Mouse (Mus musculus) macrophage (primary cell): ENCODE data around the gene Ttll12. TPM values are rescaled to one million over a fixed set of nuclear protein-coding genes. Genes with fewer than 3 reads are reported as not detected.
A peak's percentile ranks its signal among the peaks of the same experiment; 100 is the strongest.

ENCODE experiments used
- H3K27ac ChIP-seq: fragments of 350-480 bp; formaldehyde crosslinking; 2 replicates; pipeline ENCODE4 v1.9.0; 2021
- H3K36me3 ChIP-seq: fragments of 350-480 bp; formaldehyde crosslinking; 2 replicates; pipeline ENCODE4 v1.9.0; 2021; ENCODE audit errors: inconsistent target
- H3K4me3 ChIP-seq: fragments of 350-480 bp; formaldehyde crosslinking; 2 replicates; pipeline ENCODE4 v1.9.0; 2021; ENCODE audit errors: inconsistent target
- H3K79me2 ChIP-seq: fragments of 350-480 bp; formaldehyde crosslinking; 2 replicates; pipeline ENCODE4 v1.9.0; 2021; ENCODE audit errors: inconsistent target
- WGBS: methylation state at CpG from one replicate; pipeline ENCODE4 v1.1.7; 2026; ENCODE audit warnings: inconsistent platforms; ENCODE audit not compliant: missing documents; 5-methylcytosine and 5-hydroxymethylcytosine counted together
- polyA plus RNA-seq: library from polyadenylated mRNA; stranded (reverse); fragments of 250-400 nt; gene quantifications from 3 replicates; pipeline ENCODE4 v1.2.4, GENCODE M21; 2018; ENCODE audit warnings: inconsistent platforms
- total RNA-seq, 78 experiments: library from RNA; depleted of rRNA; stranded (reverse); fragments of 250-400 nt; gene quantifications; 1 replicate in 9 of 78; 2 replicates in 24 of 78; 3 replicates in 43 of 78; 4 replicates in 2 of 78; pipeline ENCODE4 v1.2.4; 2018; ENCODE audit warnings: inconsistent platforms in 56 of 78

The Ttll12 gene
- total RNA-seq (2018; cell fraction: chromatin; rRNA removed), result 1 to 10 TPM in 22 of 26 experiments, under 1 TPM in 4; 0.62 to 8.2 (median 3.4) TPM
- 10 to 100 TPM in 13 of 26 experiments, 1 to 10 TPM in 13; 6.5 to 12.4 (median 10.0) TPM for total RNA-seq (2018; cell fraction: cytosol; rRNA removed)
- 10 to 100 TPM in 1 of 26 experiments, 1 to 10 TPM in 25; 2.7 to 11.1 (median 4.0) TPM for total RNA-seq (2018; cell fraction: nucleus; rRNA removed)
- 8.4 to 16.8 TPM (median 8.8 TPM) in 3 replicates for polyA plus RNA-seq

GRCm38 (mm10) chr15:83594513-83595363, at the start of gene Ttll12:
Gene Ttll12, minus strand, starts transcription at chr15:83595157.
- H3K79me2 ChIP-seq, result peaks cover 21% of the 10 kb centered on the region; the same call in 1 of the 2 replicates
- WGBS, result under 1% methylated on average over 67 of the region's 68 CpGs
- no peaks in the 10 kb centered on the region for H3K36me3 ChIP-seq
- H3K27ac ChIP-seq, result no peak within 1 kb of the TSS
- peak within 1 kb of the TSS; percentile 69 for H3K4me3 ChIP-seq

- Histone ChIP-seq H3K4me3 (no peak overlapping the region), H3K79me2 (no peaks in the 10 kb centered on the region), H3K36me3 (no peaks in the 10 kb centered on the region), H3K27ac (no peak overlapping the region)
- WGBS, result 92% methylated on average over 6 of the region's 6 CpGs
Observed at GRCm38 (mm10) chr15:83642518-83642917, 47.6 kb upstream of the Ttll12 start.

GRCm38 (mm10) chr15:83640208-83640607, 45.3 kb upstream of the Ttll12 start:
- no peak overlapping the region for H3K27ac ChIP-seq
- H3K36me3 ChIP-seq, result no peaks in the 10 kb centered on the region
- H3K79me2 ChIP-seq, result no peaks in the 10 kb centered on the region
- 49% methylated on average over 4 of the region's 4 CpGs for WGBS
- no peak overlapping the region for H3K4me3 ChIP-seq

- H3K79me2 ChIP-seq, result no peaks in the 10 kb centered on the region
- WGBS, result 77% methylated on average over 2 of the region's 3 CpGs
- H3K36me3 ChIP-seq, result no peaks in the 10 kb centered on the region
- H3K27ac ChIP-seq, result no peak overlapping the region
- H3K4me3 ChIP-seq, result no peak overlapping the region
Observed at GRCm38 (mm10) chr15:83639160-83639559, 44.2 kb upstream of the Ttll12 start.

- H3K36me3 ChIP-seq, result no peaks in the 10 kb centered on the region
- H3K4me3 ChIP-seq, result no peak overlapping the region
- no peak overlapping the region for H3K27ac ChIP-seq
- H3K79me2 ChIP-seq, result no peaks in the 10 kb centered on the region
- 87% methylated on average over 20 of the region's 20 CpGs for WGBS
Observed at GRCm38 (mm10) chr15:83638196-83638899, 43.4 kb upstream of the Ttll12 start.

- 78% methylated on average over 6 of the region's 6 CpGs for WGBS
- Histone ChIP-seq H3K79me2 (no peaks in the 10 kb centered on the region), H3K36me3 (no peaks in the 10 kb centered on the region), H3K4me3 (no peak overlapping the region), H3K27ac (no peak overlapping the region)
Observed at GRCm38 (mm10) chr15:83636759-83637158, 41.8 kb upstream of the Ttll12 start.

- 35% methylated on average over 3 of the region's 3 CpGs for WGBS
- Histone ChIP-seq H3K36me3 (no peaks in the 10 kb centered on the region), H3K4me3 (no peak overlapping the region)
Observed at GRCm38 (mm10) chr15:83635251-83635650, 40.3 kb upstream of the Ttll12 start.

GRCm38 (mm10) chr15:83634076-83634475, 39.1 kb upstream of the Ttll12 start:
- H3K36me3 ChIP-seq, result no peaks in the 10 kb centered on the region
- no peaks in the 10 kb centered on the region for H3K79me2 ChIP-seq
- H3K4me3 ChIP-seq, result no peak overlapping the region
- 0% methylated on average over 1 of the region's 1 CpGs for WGBS
- H3K27ac ChIP-seq, result no peak overlapping the region

More at GRCm38 (mm10) chr15:83635251-83635650, 40.3 kb upstream of the Ttll12 start:
- no peaks in the 10 kb centered on the region for H3K79me2 ChIP-seq
- no peak overlapping the region for H3K27ac ChIP-seq

- no peaks in the 10 kb centered on the region for H3K79me2 ChIP-seq
- no peak overlapping the region for H3K4me3 ChIP-seq
- no peaks in the 10 kb centered on the region for H3K36me3 ChIP-seq
- 85% methylated on average over 7 of the region's 7 CpGs for WGBS
- H3K27ac ChIP-seq, result no peak overlapping the region
Observed at GRCm38 (mm10) chr15:83631071-83631470, 36.1 kb upstream of the Ttll12 start.

- 77% methylated on average over 3 of the region's 3 CpGs for WGBS
- H3K4me3 ChIP-seq, result no peak overlapping the region
- H3K27ac ChIP-seq, result no peak overlapping the region
- H3K36me3 ChIP-seq, result no peaks in the 10 kb centered on the region
- H3K79me2 ChIP-seq, result no peaks in the 10 kb centered on the region
Observed at GRCm38 (mm10) chr15:83629716-83630115, 34.8 kb upstream of the Ttll12 start.

- WGBS, result 85% methylated on average over 2 of the region's 2 CpGs
- no peak overlapping the region for H3K27ac ChIP-seq
- no peaks in the 10 kb centered on the region for H3K79me2 ChIP-seq
- H3K4me3 ChIP-seq, result no peak overlapping the region
- H3K36me3 ChIP-seq, result no peaks in the 10 kb centered on the region
Observed at GRCm38 (mm10) chr15:83626142-83626645, 31.2 kb upstream of the Ttll12 start.

- no peaks in the 10 kb centered on the region for H3K36me3 ChIP-seq
- no peaks in the 10 kb centered on the region for H3K79me2 ChIP-seq
- no peak overlapping the region for H3K4me3 ChIP-seq
- H3K27ac ChIP-seq, result no peak overlapping the region
- WGBS, result 77% methylated on average over 3 of the region's 3 CpGs
Observed at GRCm38 (mm10) chr15:83615245-83615644, 20.3 kb upstream of the Ttll12 start.

- WGBS, result 53% methylated on average over 15 of the region's 15 CpGs
- H3K79me2 ChIP-seq, result no peaks in the 10 kb centered on the region
- H3K27ac ChIP-seq, result no peak overlapping the region
- no peaks in the 10 kb centered on the region for H3K36me3 ChIP-seq
- no peak overlapping the region for H3K4me3 ChIP-seq
Observed at GRCm38 (mm10) chr15:83607115-83607802, 12.3 kb upstream of the Ttll12 start.

GRCm38 (mm10) chr15:83606700-83607099, 11.7 kb upstream of the Ttll12 start:
- H3K79me2 ChIP-seq, result no peaks in the 10 kb centered on the region
- no peaks in the 10 kb centered on the region for H3K36me3 ChIP-seq
- no peak overlapping the region for H3K4me3 ChIP-seq
- WGBS, result 94% methylated on average over 8 of the region's 8 CpGs
- no peak overlapping the region for H3K27ac ChIP-seq
